Comparison of ENCODE assay signal across 1 mouse cellular context in the genomic region with DNA sequence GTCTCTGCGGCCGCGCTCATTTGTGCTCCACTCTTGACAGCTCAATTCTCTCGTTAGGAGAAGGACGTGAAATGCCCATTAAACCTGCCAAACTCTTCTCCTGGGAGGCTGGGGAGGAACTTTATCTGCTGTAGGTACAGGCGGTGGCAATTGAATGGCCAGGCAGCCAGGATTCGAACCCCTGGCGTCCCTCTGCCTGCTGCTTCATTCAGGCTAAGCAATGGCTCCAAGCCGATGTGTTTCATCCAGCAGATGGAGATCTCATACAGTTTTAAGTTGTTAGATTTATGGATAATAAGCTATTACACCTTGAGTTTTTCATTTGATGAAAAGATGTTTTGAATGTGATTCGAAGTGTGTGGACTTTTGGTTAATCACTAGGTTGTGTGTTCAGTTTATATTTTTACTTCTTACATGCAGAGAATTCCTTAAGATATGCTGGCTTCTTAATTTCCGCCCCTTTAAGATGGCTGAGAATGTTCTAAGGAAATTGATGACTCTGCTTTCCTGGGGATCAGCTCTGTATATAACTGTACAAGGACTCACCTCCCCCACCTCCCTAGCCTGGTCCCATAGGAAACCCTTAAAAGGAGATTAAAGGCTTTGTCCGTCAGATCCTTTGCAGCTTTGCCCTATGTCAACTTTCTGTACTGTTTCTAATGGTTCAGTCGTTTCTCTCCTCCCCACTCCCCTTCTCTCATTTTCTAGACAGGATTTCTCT.
TF ChIP-seq lines count a peak whose summit lies in the region.

No protein-coding gene starts in this region.

TF ChIP-seq in MEL, 35 proteins besides CTCF, POLR2A, EP300 and RAD21 (continued from another document):
- TF ChIP-seq POLR2AphosphoS2 (IDR thresholded peaks at IDR 0.05; ENCODE audit: low read length) (no peak), ETS1 (IDR thresholded peaks at IDR 0.05; ENCODE audit: low read depth, low read length) (no peak), SMC3 (IDR thresholded peaks at IDR 0.05; ENCODE audit: low read depth, low read length) (no peak), CHD2 (IDR thresholded peaks at IDR 0.05; ENCODE audit: low read length) (no peak), NELFE (IDR thresholded peaks at IDR 0.05; ENCODE audit: low read depth, low read length) (no peak), TCF12 (IDR thresholded peaks at IDR 0.05; ENCODE audit: low read depth, low read length) (no peak), ZNF384 (IDR thresholded peaks at IDR 0.05; ENCODE audit: low read depth, low read length) (no peak), E2F4 (IDR thresholded peaks at IDR 0.05; ENCODE audit: borderline replicate concordance, low read depth, low read length) (no peak), SIN3A (IDR thresholded peaks at IDR 0.05; ENCODE audit: low read length) (no peak), BHLHE40 (IDR thresholded peaks at IDR 0.05; ENCODE audit: borderline replicate concordance, low read depth, low read length) (no peak), TAL1 (IDR thresholded peaks at IDR 0.05; ENCODE audit: low read length) (no peak), NRF1 (IDR thresholded peaks at IDR 0.05; ENCODE audit: insufficient read depth, low read depth, low read length, poor library complexity, severe bottlenecking) (no peak)
